Mouse (Mus musculus) hindbrain, embryonic 15.5 days (tissue): ENCODE measurements around the gene Bex4. TPM values are rescaled to one million over a fixed set of nuclear protein-coding genes. Genes with fewer than 3 reads are reported as not detected.

Experiments used
- microRNA-seq: library from miRNA; unstranded; fragments of <30 nt; microRNA quantifications from one replicate; pipeline ENCODE4, GENCODE M21; 2016
- polyA plus RNA-seq: library from polyadenylated mRNA; unstranded; fragments of >200 nt; fragmentation: Nextera tagmentation; extraction: Ambion mirVana; gene quantifications from 2 replicates; pipeline ENCODE4 v1.2.1, GENCODE M21; 2015

Bex4 gene
- polyA plus RNA-seq, 1 experiment from 2014 or later: 146 TPM

Small RNA genes lying within 50 kb of the gene (microRNA-seq; reads per million reads assigned to microRNA genes)
- gene Mir6383: not detected

Other genes with a start within 250 kb of the Bex4 start
- 248 and 258 TPM in 2 replicates for gene Arxes2, start 145.2 kb upstream of the Bex4 start, polyA plus RNA-seq
- 138 and 141 TPM in 2 replicates for gene Arxes1, start 105.6 kb upstream of the Bex4 start, polyA plus RNA-seq
- 704 and 736 TPM in 2 replicates for gene Bex2, start 70.8 kb upstream of the Bex4 start, polyA plus RNA-seq
- gene Nxf3, start 53.7 kb upstream of the Bex4 start, polyA plus RNA-seq: not detected in 2 replicates
- 119 and 125 TPM in 2 replicates for gene Tceal8, start 33.3 kb downstream of the Bex4 start, polyA plus RNA-seq
- gene Tceal5, start 64.9 kb downstream of the Bex4 start, polyA plus RNA-seq: 35.3 and 37.8 TPM in 2 replicates
- 2.7 and 4.1 TPM in 2 replicates for gene Tceal7, start 75.8 kb downstream of the Bex4 start, polyA plus RNA-seq
- gene Bex1, start 76.5 kb downstream of the Bex4 start, polyA plus RNA-seq: 259 and 270 TPM in 2 replicates
- gene Tceal9, start 106.1 kb downstream of the Bex4 start, polyA plus RNA-seq: 236 and 251 TPM in 2 replicates
- gene Bex3, start 131.3 kb downstream of the Bex4 start, polyA plus RNA-seq: 743 and 769 TPM in 2 replicates